Mouse (Mus musculus) midbrain, postnatal 0 days (tissue): ENCODE data around the gene Eif4e2. TPM values are rescaled to one million over a fixed set of nuclear protein-coding genes. Genes with fewer than 3 reads are reported as not detected.

Experiments used
- ATAC-seq: fragments of 200-750 bp; cut with Nextera tagmentation; 2 replicates; pipeline ENCODE4 v1.8.0; 2017; ENCODE audit warnings: moderate number of reproducible peaks, mild to moderate bottlenecking, moderate TSS enrichment, moderate library complexity; ENCODE audit not compliant: low FRiP score
- DNase-seq: peaks from one replicate; pipeline ENCODE4 v3.0.0-alpha.2; 2015; ENCODE audit warnings: low spot score
- H3K27ac ChIP-seq: fragments of 300-500 bp; sonication (generic); 2 replicates; pipeline ENCODE4 v1.5.1; 2014; ENCODE audit warnings: low read depth, mild to moderate bottlenecking, low read length, mixed read lengths
- H3K27me3 ChIP-seq: fragments of 300-500 bp; sonication (generic); 2 replicates; pipeline ENCODE4 v1.6.1; 2014; ENCODE audit warnings: low read length, control low read depth, mixed read lengths; ENCODE audit not compliant: insufficient read depth
- H3K36me3 ChIP-seq: fragments of 300-500 bp; sonication (generic); 2 replicates; pipeline ENCODE4 v1.6.1; 2014; ENCODE audit warnings: low read length, control low read depth, mixed read lengths; ENCODE audit not compliant: insufficient read depth
- H3K4me1 ChIP-seq: fragments of 300-500 bp; sonication (generic); 2 replicates; pipeline ENCODE4 v1.6.1; 2014; ENCODE audit warnings: mild to moderate bottlenecking, control low read depth, antibody characterized with exemption, low read length, mixed read lengths; ENCODE audit not compliant: insufficient read depth
- H3K4me2 ChIP-seq: fragments of 300-500 bp; sonication (generic); 2 replicates; pipeline ENCODE4 v1.6.1; 2014; ENCODE audit warnings: low read depth, mild to moderate bottlenecking, low read length, mixed read lengths; ENCODE audit not compliant: poor library complexity, severe bottlenecking
- H3K4me3 ChIP-seq: fragments of 300-500 bp; sonication (generic); 2 replicates; pipeline ENCODE4 v1.5.1; 2014; ENCODE audit warnings: low read depth, mild to moderate bottlenecking, low read length, moderate library complexity
- H3K9ac ChIP-seq: fragments of 300-500 bp; sonication (generic); replicated peaks from 2 replicates; pipeline ENCODE4 v1.6.1; 2014; ENCODE audit warnings: mild to moderate bottlenecking, low read length, moderate library complexity, mixed read lengths; ENCODE audit not compliant: poor library complexity, severe bottlenecking
- H3K9me3 ChIP-seq: fragments of 300-500 bp; sonication (generic); 2 replicates; pipeline ENCODE4 v1.6.1; 2016; ENCODE audit warnings: low read length, control low read depth
- CTCF ChIP-seq: IDR thresholded peaks from 2 replicates; pipeline ENCODE4 v1.5.1; 2016; ENCODE audit warnings: antibody characterized with exemption, mild to moderate bottlenecking
- WGBS: fragments of 180-500 bp; shearing (Covaris S2); extraction: QIAGEN DNeasy Blood & Tissue Kit; methylation state at CpG from one replicate; pipeline ENCODE4 v1.1.7; 2014; 5-methylcytosine and 5-hydroxymethylcytosine counted together
- polyA plus RNA-seq: library from polyadenylated mRNA; unstranded; fragments of >200 nt; fragmentation: Nextera tagmentation; extraction: Ambion mirVana; gene quantifications from 2 replicates; pipeline ENCODE4 v1.2.1, GENCODE M21; 2015
- total RNA-seq: library from RNA; depleted of rRNA; stranded (reverse); fragments of >200 nt; gene quantifications from 2 replicates; pipeline ENCODE4 v1.2.3, GENCODE M21; 2014

Eif4e2 gene
- total and polyA plus RNA-seq, 2 experiments from 2014 or later = 64.5 to 92.7 TPM

DNA sequence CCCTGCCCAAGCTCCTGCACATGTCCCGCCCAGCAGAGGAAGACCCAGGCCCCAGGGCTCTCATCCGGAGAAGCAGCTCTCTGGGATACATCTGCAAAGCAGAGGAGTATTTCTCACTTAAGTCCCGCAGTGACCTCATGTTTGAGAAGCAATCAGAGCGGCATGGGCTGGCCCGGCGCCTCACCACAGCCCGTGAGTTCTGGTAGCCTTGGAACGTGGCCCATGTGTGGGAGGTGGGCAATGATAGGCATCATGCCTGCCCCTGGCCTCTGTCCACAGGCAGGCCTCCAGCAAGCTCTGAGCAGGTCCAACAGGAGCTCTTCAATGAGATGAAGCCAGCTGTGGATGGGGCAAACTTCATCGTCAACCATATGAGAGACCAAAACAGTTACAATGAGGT, 16.4 kb upstream of the Eif4e2 start:
- Histone ChIP-seq H3K4me3 (no peak overlapping the region), H3K4me2 (no peak overlapping the region), H3K9ac (no peak overlapping the region), H3K9me3 (no peaks in the 10 kb centered on the region), H3K4me1 (no peaks in the 10 kb centered on the region), H3K27ac (no peak overlapping the region), H3K27me3 (no peaks in the 10 kb centered on the region), H3K36me3 (no peaks in the 10 kb centered on the region)
- ATAC-seq (no peak), DNase-seq (no peak)
- no peak for TF ChIP-seq CTCF
- WGBS = 85% methylated on average over 9 of the region's 9 CpGs

DNA sequence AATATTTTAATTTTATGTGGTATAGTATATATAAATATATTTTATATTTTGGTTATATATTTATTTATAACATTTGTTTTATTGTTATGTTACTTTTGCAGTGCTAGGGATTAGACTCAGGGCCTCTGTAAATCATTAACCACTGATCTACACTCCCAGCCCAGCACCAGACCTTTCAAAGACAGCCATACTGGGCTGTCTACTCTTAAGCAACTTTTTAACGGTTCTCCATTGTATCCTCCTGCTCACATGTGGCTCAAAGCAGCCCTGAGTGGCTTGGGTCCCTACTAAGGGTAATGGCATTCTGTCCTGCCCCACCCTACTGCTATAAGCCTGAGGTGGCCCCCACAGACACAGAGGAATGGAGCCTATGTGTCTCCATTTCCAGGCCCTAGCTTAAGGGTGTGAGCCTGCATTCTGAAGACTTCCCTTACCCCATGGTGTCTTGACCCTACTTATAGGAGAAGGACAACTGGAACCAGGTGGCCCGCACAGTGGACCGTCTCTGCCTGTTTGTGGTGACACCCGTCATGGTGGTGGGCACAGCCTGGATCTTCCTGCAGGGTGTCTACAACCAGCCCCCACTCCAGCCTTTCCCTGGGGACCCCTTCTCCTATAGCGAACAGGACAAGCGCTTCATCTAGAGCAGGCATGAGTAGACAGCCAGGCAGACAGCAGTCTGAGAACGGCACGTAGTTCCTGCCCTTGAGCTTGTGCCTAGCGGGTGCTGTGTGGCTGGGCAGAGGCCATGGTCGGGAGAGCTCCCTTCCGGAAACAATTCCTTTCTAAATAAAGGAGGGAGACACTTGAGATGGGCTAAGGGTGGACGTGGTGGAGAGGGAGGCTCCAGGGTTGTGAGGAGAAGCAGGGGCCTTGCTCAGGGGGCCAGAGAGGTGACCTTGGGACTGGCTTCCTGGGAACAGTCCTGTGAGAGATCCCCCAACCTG, 15.3 kb upstream of the Eif4e2 start:
- Histone ChIP-seq H3K36me3 (no peaks in the 10 kb centered on the region), H3K4me1 (no peaks in the 10 kb centered on the region), H3K9me3 (no peaks in the 10 kb centered on the region), H3K4me2 (no peak overlapping the region), H3K27ac (no peak overlapping the region), H3K27me3 (no peaks in the 10 kb centered on the region), H3K9ac (no peak overlapping the region), H3K4me3 (no peak overlapping the region)
- ATAC-seq = no peak
- DNase-seq = no peak
- no peak for TF ChIP-seq CTCF
- WGBS = 79% methylated on average over 12 of the region's 12 CpGs

GRCm38 (mm10) chr1:87200811-87201210, 12.9 kb upstream of the Eif4e2 start:
- no peak for TF ChIP-seq CTCF

DNA sequence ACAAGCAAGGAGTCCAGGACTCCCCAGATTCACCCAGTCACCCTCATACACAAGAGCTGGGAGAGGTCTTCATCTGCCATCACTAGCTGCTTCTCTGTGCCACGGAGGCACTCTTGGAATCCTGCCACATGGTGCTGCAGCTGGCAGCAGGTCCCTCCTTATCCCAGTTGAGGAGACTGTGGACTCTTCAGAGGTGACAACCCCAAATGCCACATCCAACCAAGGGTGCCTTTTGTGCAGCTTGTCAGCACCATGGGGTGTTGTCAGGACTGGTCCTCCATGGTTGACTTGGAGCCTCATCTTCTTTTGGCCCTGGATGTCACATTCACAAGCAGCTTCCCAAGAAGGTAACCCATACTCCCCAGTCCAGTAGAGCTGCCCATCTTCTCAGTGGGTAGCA, 11.9 kb upstream of the Eif4e2 start:
- no peak for TF ChIP-seq CTCF
- WGBS = 50% methylated on average over 1 of the region's 1 CpGs
- no peaks in the 10 kb centered on the region for H3K9me3 ChIP-seq

More at GRCm38 (mm10) chr1:87200811-87201210, 12.9 kb upstream of the Eif4e2 start:
- Histone ChIP-seq H3K4me3 (no peak overlapping the region), H3K27ac (no peak overlapping the region), H3K27me3 (0 out of 2 replicates have a peak, but pooled peaks cover under 1% of the 10 kb centered on the region), H3K36me3 (no peaks in the 10 kb centered on the region), H3K4me1 (no peaks in the 10 kb centered on the region), H3K9me3 (no peaks in the 10 kb centered on the region), H3K9ac (no peak overlapping the region), H3K4me2 (no peak overlapping the region)
- WGBS = 76% methylated on average over 2 of the region's 2 CpGs
- ATAC-seq (no peak), DNase-seq (no peak)

GRCm38 (mm10) chr1:87203779-87204178, 9.9 kb upstream of the Eif4e2 start:
- no peak for ATAC-seq
- Histone ChIP-seq H3K27ac (no peak overlapping the region), H3K27me3 (peaks cover 14% of the 10 kb centered on the region), H3K4me3 (no peak overlapping the region), H3K36me3 (no peaks in the 10 kb centered on the region), H3K4me1 (no peaks in the 10 kb centered on the region), H3K4me2 (no peak overlapping the region), H3K9ac (no peak overlapping the region), H3K9me3 (no peaks in the 10 kb centered on the region)
- TF ChIP-seq CTCF = no peak
- DNase-seq = no peak
- whole genome bisulfite sequencing = 86% methylated on average over 5 of the region's 5 CpGs

More for the DNA sequence above, 11.9 kb upstream of the Eif4e2 start:
- no peak overlapping the region for H3K4me3 ChIP-seq
- H3K27ac ChIP-seq = no peak overlapping the region
- ATAC-seq (no peak), DNase-seq (no peak)
- no peaks in the 10 kb centered on the region for H3K4me1 ChIP-seq
- H3K4me2 ChIP-seq = no peak overlapping the region
- peaks cover 7% of the 10 kb centered on the region for H3K27me3 ChIP-seq
- no peak overlapping the region for H3K9ac ChIP-seq
- no peaks in the 10 kb centered on the region for H3K36me3 ChIP-seq

DNA sequence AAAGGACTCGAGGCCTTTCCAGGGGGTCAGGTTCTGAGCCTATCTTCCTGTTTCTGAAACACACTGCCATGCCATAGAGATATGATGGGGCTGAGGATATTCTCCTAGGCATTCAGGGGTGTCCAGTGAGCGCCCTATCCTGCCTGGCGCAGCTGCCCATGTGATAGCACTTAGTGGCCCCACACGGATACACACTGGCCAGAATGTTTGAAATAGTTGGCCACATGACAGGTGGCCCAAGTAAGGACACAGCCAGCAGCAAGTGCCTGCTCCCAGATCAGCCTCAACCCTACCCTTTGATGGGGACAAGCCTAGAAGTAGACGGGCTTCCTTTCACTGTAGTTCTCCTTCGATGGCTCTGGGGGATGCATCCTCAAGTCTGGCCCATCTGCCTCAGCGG, 9.2 kb upstream of the Eif4e2 start, which contains the start of gene Chrng:
Chrng (plus strand) TSS at position 193 of the 400 bp plus-strand sequence.
- TF ChIP-seq CTCF = no peak
- Histone ChIP-seq H3K4me1 (no peaks in the 10 kb centered on the region), H3K27ac (no peak within 1 kb of the TSS), H3K4me2 (no peak within 1 kb of the TSS), H3K4me3 (no peak within 1 kb of the TSS), H3K36me3 (no peaks in the 10 kb centered on the region), H3K9ac (no peak within 1 kb of the TSS), H3K27me3 (peaks cover 14% of the 10 kb centered on the region), H3K9me3 (no peaks in the 10 kb centered on the region)
- WGBS = 89% methylated on average over 7 of the region's 7 CpGs
- ATAC-seq = no peak
- no peak for DNase-seq
